Mouse (Mus musculus): ENCODE measurements at regions not wholly inside any gene's neighbourhood (a gene's known extent, or its start where the extent isn't known, plus 50 kb on each side); places are given as distances from the start of the nearest gene placed in this dataset.

- no peak for DNase-seq (ENCODE audit: low spot score)
Measured at GRCm38 (mm10) chr4:152936614-152937013, 458.9 kb upstream of the Kcnab2 start.

DNA sequence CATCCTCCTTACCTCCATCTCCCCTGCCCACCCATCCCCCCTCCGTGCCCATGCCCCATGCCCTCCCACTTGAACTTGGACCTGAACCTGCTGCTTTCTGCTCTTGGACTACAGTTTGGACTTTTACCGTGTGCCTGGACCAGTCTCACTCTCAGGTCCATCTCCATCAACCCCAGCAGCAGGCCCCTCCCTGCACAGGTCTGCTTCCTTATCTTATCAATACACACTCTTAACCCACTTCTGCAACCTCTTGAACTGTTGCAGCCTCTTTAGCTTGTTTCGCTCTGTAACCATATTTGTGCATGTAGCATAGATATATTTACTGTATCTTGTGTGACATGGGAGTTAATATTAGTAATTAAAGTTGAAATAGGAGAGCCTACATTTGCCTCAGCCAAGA is 457.8 kb upstream of the Kcnab2 start:
- DNase-seq (ENCODE audit: low spot score) = no peak

DNA sequence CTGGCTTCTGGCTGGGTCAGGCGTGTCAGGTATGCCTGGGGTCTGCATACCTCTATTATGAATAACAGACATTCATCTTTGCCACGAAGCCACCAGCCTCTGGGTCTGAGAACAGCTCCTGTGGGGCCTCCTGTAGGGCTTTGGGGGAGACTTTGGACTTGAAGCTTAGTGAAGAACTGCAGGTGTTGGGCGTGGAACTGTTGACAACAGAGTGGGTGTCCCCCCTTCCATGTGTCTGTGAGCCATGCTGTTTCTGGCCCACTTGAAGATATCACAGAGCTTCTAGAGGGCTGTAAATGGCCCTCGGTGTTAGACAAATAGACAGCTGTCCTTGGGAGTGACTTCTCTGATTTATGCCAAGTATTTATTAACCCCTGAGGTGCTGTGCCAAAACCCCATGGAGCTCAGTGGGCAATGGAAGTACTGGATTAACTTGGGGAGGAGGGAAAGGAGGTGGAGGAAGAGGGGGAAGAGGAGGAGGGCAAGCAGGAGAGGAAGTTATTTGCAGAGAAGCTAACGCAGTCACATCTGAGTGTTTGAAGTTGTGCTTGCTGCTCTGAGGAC is 450.8 kb upstream of the Kcnab2 start:
- DNase-seq (ENCODE audit: low spot score) = no peak

- no peak for DNase-seq (ENCODE audit: low spot score)
Measured at GRCm38 (mm10) chr4:152920261-152920660, 442.6 kb upstream of the Kcnab2 start.

- no peak for DNase-seq (ENCODE audit: low spot score)
Measured at GRCm38 (mm10) chr4:152919851-152920250, 442.2 kb upstream of the Kcnab2 start.

DNA sequence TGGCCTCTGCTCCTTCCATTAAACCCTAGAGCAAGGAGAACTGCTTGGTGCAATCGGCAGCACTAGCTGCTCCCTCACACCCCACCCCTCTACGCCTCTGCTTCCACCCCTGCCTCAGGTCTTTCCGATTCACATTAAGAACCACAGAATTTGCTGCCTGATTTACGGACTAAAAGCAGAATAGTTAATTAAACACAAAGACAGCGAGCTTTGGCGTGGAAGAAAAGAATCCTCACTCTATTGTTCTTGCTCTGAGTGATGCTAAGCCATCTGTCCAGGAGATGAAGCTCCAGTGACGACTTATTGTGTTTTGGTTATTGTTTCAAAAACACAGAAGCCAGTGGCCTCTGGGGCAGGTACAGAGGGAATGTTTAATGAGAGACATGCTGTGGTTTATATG is 438.9 kb upstream of the Kcnab2 start:
- DNase-seq (ENCODE audit: low spot score) = no peak

GRCm38 (mm10) chr4:152913497-152913896 is 435.8 kb upstream of the Kcnab2 start:
- DNase-seq (ENCODE audit: low spot score) = no peak

- no peak for DNase-seq (ENCODE audit: low spot score)
Measured at GRCm38 (mm10) chr4:152912846-152913245, 435.2 kb upstream of the Kcnab2 start.

DNA sequence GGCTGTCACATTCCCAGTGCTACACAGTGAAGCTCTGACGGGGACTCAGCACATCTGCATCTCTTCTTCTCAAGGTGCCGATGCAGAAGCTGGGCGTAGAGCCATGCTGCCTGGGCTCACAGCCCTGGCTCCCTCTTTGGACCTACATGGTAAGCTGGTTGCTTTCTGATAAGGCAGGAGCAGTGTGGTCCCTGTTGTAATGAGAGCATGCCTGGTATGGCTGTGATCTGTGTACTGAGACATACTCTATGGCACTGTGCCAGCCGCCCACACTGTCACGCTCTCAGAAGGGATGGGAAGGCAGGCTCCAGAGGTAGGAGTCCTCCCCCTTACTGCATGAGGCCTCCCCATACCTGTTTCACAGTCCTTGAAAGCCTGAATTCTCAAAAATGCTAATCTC is 430.6 kb upstream of the Kcnab2 start:
- no peak for DNase-seq (ENCODE audit: low spot score)

DNA sequence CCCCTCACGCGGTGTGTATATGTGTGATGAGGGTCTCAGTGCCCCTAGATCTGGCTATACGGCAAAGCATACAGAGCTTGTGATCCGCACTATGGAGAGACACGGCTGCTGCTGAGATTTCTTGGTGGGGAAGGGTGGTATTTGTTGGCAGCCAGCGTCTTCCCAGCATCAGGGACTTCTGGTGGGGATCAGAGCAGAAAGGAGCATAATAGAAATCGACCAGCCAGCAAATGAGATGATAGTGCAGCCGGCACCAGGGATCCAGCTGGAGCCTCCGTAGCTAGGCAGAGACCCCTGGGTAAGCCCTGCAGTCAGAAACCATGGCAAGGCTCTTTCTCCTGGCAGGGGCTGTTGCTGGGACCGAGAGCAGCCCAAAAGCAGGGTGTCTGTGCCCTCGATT is 425.2 kb upstream of the Kcnab2 start:
- no peak for DNase-seq (ENCODE audit: low spot score)

DNA sequence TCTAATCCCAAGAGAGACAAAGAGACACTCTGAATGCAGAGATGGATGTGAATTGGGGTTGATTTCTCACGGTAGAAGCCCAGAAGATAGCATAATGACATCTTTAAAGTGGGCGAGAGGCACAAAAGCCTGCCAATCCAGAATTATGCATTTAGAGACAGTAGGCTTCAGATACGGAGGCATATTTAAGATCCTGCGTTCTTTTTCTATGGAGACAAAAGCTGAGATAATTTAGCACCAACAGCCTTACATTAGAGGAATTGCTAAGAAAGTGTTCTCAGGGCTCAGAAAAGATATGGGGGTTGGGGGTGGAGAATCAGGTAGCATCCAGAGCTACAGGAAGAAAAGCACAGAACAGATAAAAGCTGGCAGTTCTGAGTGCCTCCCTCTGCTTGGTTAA is 422.4 kb upstream of the Kcnab2 start:
- DNase-seq (ENCODE audit: low spot score) = no peak

DNA sequence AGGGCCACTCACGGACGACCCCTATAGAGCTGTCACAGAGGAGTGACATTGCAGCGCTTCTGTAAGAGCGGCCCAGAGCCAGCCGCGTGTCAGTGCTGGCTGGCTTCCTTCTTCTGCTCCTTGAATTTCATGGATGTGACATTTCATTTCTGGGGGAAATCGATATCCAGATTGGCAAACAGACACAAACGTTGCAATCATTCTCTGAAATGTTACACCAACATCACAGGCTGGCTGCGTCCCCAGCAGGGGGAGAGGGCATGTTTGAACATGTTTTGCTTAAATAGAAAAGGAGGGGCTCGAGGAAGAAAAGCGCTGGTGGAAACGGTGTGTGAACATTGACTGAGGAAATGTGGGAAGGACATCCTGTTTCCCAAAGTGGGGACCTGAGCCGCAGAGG is 417.4 kb upstream of the Kcnab2 start:
- no peak for DNase-seq (ENCODE audit: low spot score)

DNA sequence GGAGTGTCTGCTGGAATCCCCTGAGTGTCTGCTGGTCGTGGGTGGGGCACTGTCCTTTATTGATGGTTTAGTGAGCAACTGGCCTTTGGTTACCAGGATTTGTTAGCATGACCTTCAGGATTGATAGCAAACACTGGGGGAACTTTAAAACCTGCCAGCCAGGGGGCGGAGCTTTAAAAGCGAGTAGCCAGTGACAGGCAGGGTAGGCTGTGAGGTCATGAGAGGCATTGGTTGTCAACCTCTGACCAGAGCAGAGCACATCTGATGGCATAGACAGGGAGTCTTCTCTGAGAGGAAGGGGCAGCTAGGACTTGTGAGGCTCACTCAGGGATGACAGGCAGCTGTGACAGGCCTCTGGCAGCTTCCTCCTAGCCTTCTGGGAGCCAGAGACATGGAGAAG is 415.3 kb upstream of the Kcnab2 start:
- no peak for DNase-seq (ENCODE audit: low spot score)

- no peak for DNase-seq (ENCODE audit: low spot score)
Measured at GRCm38 (mm10) chr4:152889211-152889610, 411.5 kb upstream of the Kcnab2 start.

- DNase-seq (ENCODE audit: low spot score) = no peak
Measured at GRCm38 (mm10) chr4:152888306-152888705, 410.6 kb upstream of the Kcnab2 start.

- no peak for DNase-seq (ENCODE audit: low spot score)
Measured at GRCm38 (mm10) chr4:152886773-152887172, 409.1 kb upstream of the Kcnab2 start.

- DNase-seq (ENCODE audit: low spot score) = no peak
Measured at GRCm38 (mm10) chr4:152881433-152881930, 403.8 kb upstream of the Kcnab2 start.

GRCm38 (mm10) chr4:152880368-152880767 is 402.7 kb upstream of the Kcnab2 start:
- DNase-seq (ENCODE audit: low spot score) = no peak

- DNase-seq (ENCODE audit: low spot score) = no peak
Measured at GRCm38 (mm10) chr4:152878941-152879340, 401.3 kb upstream of the Kcnab2 start.

- no peak for DNase-seq (ENCODE audit: low spot score)
Measured at GRCm38 (mm10) chr4:152878401-152878800, 400.7 kb upstream of the Kcnab2 start.

- no peak for DNase-seq (ENCODE audit: low spot score)
Measured at GRCm38 (mm10) chr4:152870046-152870445, 392.4 kb upstream of the Kcnab2 start.

GRCm38 (mm10) chr4:152865894-152866293 is 388.2 kb upstream of the Kcnab2 start:
- DNase-seq (ENCODE audit: low spot score) = no peak

DNA sequence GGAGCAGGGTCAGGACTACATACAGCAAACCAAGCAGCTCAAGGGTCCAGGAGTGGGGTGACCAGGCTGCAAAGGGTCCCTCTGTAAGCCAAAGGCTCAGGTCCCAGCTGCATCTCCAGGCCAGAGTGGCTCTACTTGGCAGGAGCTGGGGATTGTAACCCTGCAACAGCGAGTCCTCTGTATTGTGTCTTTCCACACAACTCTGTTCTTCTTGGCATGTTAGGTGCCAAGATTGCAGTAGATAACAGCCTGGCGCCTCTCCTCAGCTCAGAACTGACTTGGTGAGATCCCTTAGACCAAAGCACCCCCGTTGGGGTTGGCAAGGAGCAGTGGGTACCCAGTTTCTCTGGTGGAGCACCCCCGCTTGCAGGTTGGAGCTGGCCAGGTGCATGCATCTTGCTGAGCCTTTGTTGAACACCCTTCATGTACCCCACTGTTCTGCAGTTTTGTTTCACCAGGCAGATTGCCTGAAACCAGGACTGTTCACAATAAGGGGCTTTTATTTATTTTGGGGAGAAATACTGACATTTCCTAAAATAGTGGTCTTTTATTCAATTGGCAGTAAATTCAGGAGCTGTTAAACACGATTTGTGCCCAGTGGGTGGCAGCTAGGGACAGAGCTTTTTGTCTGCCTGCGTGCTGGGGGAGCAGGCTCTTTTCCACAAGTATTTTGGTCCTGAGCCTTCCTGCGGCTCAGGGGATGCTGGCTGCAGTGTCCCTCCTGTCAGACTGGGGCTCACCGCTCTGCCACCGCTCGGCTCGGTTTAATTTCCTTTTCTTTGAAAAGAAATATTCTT is 385.3 kb upstream of the Kcnab2 start:
- DNase-seq (ENCODE audit: low spot score) = no peak

Data from thymus, postnatal 0 days (tissue).